Mouse (Mus musculus) heart, embryonic 13.5 days (tissue): ENCODE data around the gene Csf2rb. TPM values are rescaled to one million over a fixed set of nuclear protein-coding genes. Genes with fewer than 3 reads are reported as not detected.
A peak's percentile ranks its signal among the peaks of the same experiment; 100 is the strongest.
"Not testable (repeated sequence)": the region's sequence is repeated elsewhere in the genome, so short reads cannot be mapped to it uniquely, and the experiment has no call there.

ENCODE experiments used
- ATAC-seq: fragments of 200-750 bp; cut with Nextera tagmentation; 2 replicates; pipeline ENCODE4 v1.8.0; 2017; ENCODE audit warnings: moderate TSS enrichment; ENCODE audit not compliant: insufficient number of reproducible peaks, low FRiP score, low TSS enrichment; ENCODE audit errors: extremely low read depth
- H3K27ac ChIP-seq: fragments of 300-500 bp; sonication (generic); replicated peaks from 2 replicates; pipeline ENCODE4 v1.5.1; 2015; ENCODE audit warnings: moderate library complexity, mild to moderate bottlenecking, inconsistent platforms
- H3K27me3 ChIP-seq: fragments of 300-500 bp; sonication (generic); replicated peaks from 2 replicates; pipeline ENCODE4 v1.6.1; 2015; ENCODE audit warnings: mild to moderate bottlenecking, inconsistent platforms
- H3K36me3 ChIP-seq: fragments of 300-500 bp; sonication (generic); 2 replicates; pipeline ENCODE4 v1.6.1; 2015; ENCODE audit warnings: mild to moderate bottlenecking, inconsistent platforms
- H3K4me1 ChIP-seq: fragments of 300-500 bp; sonication (generic); 2 replicates; pipeline ENCODE4 v1.6.1; 2015; ENCODE audit warnings: inconsistent platforms
- H3K4me2 ChIP-seq: fragments of 300-500 bp; sonication (generic); 2 replicates; pipeline ENCODE4 v1.6.1; 2015; ENCODE audit warnings: inconsistent platforms, mild to moderate bottlenecking, moderate library complexity
- H3K4me3 ChIP-seq: fragments of 300-500 bp; sonication (generic); 2 replicates; pipeline ENCODE4 v1.5.1; 2015; ENCODE audit warnings: moderate library complexity, mild to moderate bottlenecking, inconsistent platforms
- H3K9ac ChIP-seq: fragments of 300-500 bp; sonication (generic); 2 replicates; pipeline ENCODE4 v1.6.1; 2015; ENCODE audit warnings: inconsistent platforms, mild to moderate bottlenecking, moderate library complexity
- H3K9me3 ChIP-seq: fragments of 300-500 bp; sonication (generic); 2 replicates; pipeline ENCODE4 v1.6.1; 2016; ENCODE audit warnings: inconsistent platforms
- WGBS: fragments of 180-500 bp; shearing (Covaris S2); methylation state at CpG from one replicate; pipeline ENCODE4 v1.1.7; 2015; ENCODE audit warnings: mixed read lengths; 5-methylcytosine and 5-hydroxymethylcytosine counted together
- polyA plus RNA-seq: library from polyadenylated mRNA; unstranded; fragments of >200 nt; fragmentation: Nextera tagmentation; extraction: Ambion mirVana; gene quantifications from 2 replicates; pipeline ENCODE4 v1.2.1, GENCODE M21; 2015

The Csf2rb gene
- polyA plus RNA-seq, 1 experiment from 2014 or later, result 1.3 TPM

DNA sequence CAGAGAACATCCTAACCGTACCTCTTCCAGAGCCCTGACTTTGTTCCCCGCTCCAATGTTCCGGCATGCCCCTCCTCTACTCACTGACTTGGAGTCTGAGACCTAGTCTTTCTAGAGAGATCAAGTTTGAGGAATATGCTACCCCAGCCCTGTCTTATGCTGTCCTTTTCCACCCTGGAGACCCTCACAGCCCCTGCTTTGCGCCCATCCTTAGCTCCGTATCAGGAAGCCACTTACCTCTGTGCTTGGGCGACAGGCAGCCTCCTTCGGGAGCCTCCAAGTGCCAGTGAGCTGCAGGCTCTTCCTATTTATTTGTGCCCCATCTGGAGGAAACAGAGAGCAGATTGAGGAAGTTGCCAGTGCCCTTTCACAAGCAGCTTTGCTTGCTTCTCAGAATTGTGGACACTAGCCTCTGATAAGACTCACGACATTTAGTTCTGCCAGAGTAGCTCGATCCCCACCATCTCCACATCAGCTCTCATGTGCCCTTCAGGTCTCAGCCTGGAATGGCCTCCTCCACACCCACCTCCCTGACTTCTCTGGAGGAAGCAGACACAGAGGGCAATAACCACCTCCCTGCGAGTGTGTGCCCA, 20.1 kb upstream of the Csf2rb start, which contains the start of gene Csf2rb2:
Csf2rb2 (minus strand) TSS at position 381 of the 593 bp plus-strand sequence.
- 63% methylated on average over 10 of the region's 10 CpGs for WGBS
- Histone ChIP-seq H3K9ac (no peak within 1 kb of the TSS), H3K4me2 (no peak within 1 kb of the TSS; the same call in 1 of the 2 replicates), H3K4me1 (peaks cover 8% of the 10 kb centered on the region), H3K27me3 (no peaks in the 10 kb centered on the region), H3K4me3 (no peak within 1 kb of the TSS), H3K9me3 (no peaks in the 10 kb centered on the region), H3K36me3 (no peaks in the 10 kb centered on the region), H3K27ac (no peak within 1 kb of the TSS)
- ATAC-seq, result no peak

- Histone ChIP-seq H3K4me3 (no peak overlapping the region), H3K36me3 (no peaks in the 10 kb centered on the region), H3K27me3 (no peaks in the 10 kb centered on the region), H3K4me1 (peaks cover 14% of the 10 kb centered on the region), H3K27ac (no peak overlapping the region), H3K9ac (no peak overlapping the region; the same call in 1 of the 2 replicates), H3K4me2 (no peak overlapping the region), H3K9me3 (no peaks in the 10 kb centered on the region)
- no peak for ATAC-seq
- WGBS, result 10% methylated on average over 5 of the region's 5 CpGs
Observed at GRCm38 (mm10) chr15:78309865-78310264, 15.7 kb upstream of the Csf2rb start.

DNA sequence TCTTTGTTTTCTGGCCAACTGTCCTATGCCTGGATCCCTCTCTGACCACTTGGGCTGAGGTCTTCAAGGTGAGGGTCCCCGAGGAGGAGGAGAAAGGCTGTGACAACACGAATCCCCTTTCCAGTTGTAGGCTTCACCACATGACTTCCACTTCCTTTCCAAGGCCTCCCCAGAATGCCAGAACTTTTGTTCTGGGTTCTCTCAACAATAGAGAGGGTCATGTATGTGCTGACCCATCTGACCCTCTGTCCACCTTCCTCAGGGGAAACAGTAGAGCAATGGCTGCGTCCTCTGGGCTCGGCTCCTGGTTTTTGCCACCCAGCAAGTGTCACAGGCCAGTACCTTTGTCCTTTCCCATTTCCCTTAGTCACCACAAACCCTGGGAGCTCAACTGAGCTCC, 14.6 kb upstream of the Csf2rb start:
- no peak overlapping the region for H3K4me3 ChIP-seq
- H3K4me2 ChIP-seq, result no peak overlapping the region
- WGBS, result 65% methylated on average over 4 of the region's 4 CpGs
- H3K9me3 ChIP-seq, result no peaks in the 10 kb centered on the region
- H3K36me3 ChIP-seq, result no peaks in the 10 kb centered on the region
- ATAC-seq, result no peak
- peaks cover 14% of the 10 kb centered on the region for H3K4me1 ChIP-seq
- no peak overlapping the region for H3K27ac ChIP-seq
- no peaks in the 10 kb centered on the region for H3K27me3 ChIP-seq
- no peak overlapping the region for H3K9ac ChIP-seq

DNA sequence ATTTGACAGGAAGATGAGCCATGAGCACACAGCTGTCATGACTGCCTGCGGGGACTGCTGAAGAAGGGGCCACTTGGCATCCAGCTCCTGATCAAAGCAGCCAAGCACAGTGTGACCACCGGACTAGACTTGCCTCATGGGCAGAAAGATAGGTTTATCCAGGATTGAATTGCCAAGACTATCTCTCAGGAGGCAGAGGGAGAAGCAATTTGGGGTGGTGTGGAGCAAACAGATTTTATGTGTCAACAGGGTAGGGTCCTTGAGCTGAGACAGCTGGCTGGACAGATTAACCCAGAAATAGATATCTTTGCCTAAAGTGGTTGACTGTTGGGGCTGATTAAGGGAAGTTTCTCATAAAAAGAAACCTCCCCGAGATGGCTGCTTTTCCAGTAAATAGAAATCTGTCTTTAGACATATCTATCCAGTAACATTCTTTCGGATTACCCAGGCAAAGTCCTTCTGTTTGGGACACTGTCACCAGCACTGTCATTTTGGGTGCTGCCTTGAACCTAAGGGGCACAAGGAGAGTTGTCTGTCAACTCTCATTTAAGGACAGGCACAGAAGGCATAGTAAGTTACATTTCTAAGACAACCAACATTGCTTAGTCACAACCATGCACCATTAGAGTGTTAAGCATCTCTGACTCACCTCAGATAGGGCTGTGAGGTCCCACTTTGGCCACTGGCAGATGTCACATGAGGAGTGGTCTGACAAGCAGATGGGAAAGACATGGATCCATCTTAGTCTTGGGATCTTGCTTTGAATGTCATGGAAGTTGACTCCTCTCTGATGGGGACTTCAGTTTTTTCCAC, 12.9 kb upstream of the Csf2rb start:
- ATAC-seq, H3K36me3 ChIP-seq: not testable (repeated sequence)

DNA sequence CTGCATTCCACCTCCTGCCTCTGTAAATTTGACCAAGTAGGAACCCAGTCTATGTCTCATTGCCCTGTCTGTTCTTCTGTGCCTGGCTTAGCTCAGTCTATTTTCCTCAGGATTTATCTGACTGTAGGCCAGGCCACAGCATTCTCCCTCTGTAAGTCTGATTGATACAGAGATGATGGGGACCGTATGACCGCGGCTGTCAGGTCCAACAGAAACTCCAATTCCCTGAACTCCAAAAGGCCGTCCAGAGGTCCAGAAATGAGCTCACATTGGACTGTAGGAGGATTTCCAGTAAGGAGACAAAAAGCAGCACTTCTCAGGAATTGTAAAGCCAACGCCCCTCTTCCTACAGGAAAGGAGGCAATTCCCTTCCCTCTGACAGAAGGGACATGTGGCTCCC, 11.9 kb upstream of the Csf2rb start:
- ATAC-seq, H3K27ac ChIP-seq, H3K9ac ChIP-seq: not testable (repeated sequence)

More for the DNA sequence above, 12.9 kb upstream of the Csf2rb start:
- H3K27ac ChIP-seq, H3K9ac ChIP-seq, H3K9me3 ChIP-seq, H3K4me3 ChIP-seq, H3K27me3 ChIP-seq, H3K4me2 ChIP-seq: not testable (repeated sequence)
- WGBS, result 38% methylated on average over 4 of the region's 4 CpGs
- peaks cover 14% of the 10 kb centered on the region for H3K4me1 ChIP-seq

GRCm38 (mm10) chr15:78318338-78319171, 7.0 kb upstream of the Csf2rb start:
- not testable (repeated sequence) for H3K4me2 ChIP-seq, H3K27ac ChIP-seq, ATAC-seq, H3K9me3 ChIP-seq, H3K4me3 ChIP-seq, H3K9ac ChIP-seq, H3K27me3 ChIP-seq, H3K36me3 ChIP-seq
- WGBS, result 50% methylated on average over 2 of the region's 2 CpGs
- peaks cover 15% of the 10 kb centered on the region; the same call in 1 of the 2 replicates for H3K4me1 ChIP-seq

More for the DNA sequence above, 11.9 kb upstream of the Csf2rb start:
- H3K27me3 ChIP-seq, H3K36me3 ChIP-seq, H3K4me3 ChIP-seq, H3K4me2 ChIP-seq, H3K9me3 ChIP-seq: not testable (repeated sequence)
- H3K4me1 ChIP-seq, result peaks cover 14% of the 10 kb centered on the region
- 72% methylated on average over 5 of the region's 5 CpGs for WGBS

GRCm38 (mm10) chr15:78320825-78321496, 4.6 kb upstream of the Csf2rb start:
- no peak for ATAC-seq
- H3K27ac ChIP-seq, result no peak overlapping the region

GRCm38 (mm10) chr15:78323366-78323765, 2.2 kb upstream of the Csf2rb start:
- H3K9ac ChIP-seq, result no peak overlapping the region
- H3K4me2 ChIP-seq, result no peak overlapping the region
- peaks cover 15% of the 10 kb centered on the region; the same call in 1 of the 2 replicates for H3K4me1 ChIP-seq
- H3K36me3 ChIP-seq, result no peaks in the 10 kb centered on the region
- 48% methylated on average over 1 of the region's 1 CpGs for WGBS
- no peak for ATAC-seq
- H3K9me3 ChIP-seq, result no peaks in the 10 kb centered on the region
- H3K27ac ChIP-seq, result no peak overlapping the region
- no peak overlapping the region for H3K4me3 ChIP-seq
- H3K27me3 ChIP-seq, result no peaks in the 10 kb centered on the region

More at GRCm38 (mm10) chr15:78320825-78321496, 4.6 kb upstream of the Csf2rb start:
- Histone ChIP-seq H3K4me3 (no peak overlapping the region), H3K36me3 (no peaks in the 10 kb centered on the region), H3K4me2 (no peak overlapping the region), H3K9ac (no peak overlapping the region), H3K4me1 (peaks cover 15% of the 10 kb centered on the region; the same call in 1 of the 2 replicates), H3K9me3 (no peaks in the 10 kb centered on the region), H3K27me3 (no peaks in the 10 kb centered on the region)
- 8% methylated on average over 5 of the region's 5 CpGs for WGBS

DNA sequence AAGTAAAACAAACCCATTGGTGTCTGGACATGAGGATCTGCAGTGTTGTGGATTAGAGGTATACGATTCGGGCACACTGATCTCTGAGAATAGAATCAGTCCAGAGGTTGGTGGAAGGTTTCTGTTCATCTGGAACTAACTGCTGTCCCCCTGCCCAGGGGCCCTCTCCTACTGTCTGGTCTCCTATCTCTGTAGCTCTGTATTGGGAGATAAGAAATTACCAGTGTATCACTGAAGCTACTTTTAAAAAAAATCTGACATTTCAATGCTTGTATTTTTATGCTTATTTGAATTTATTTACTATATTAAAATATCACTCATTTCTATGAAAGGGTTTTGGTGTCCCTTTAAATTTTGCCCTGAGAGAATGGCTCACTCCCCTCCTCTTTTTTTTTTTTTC, 1.3 kb upstream of the Csf2rb start:
- H3K4me1 ChIP-seq, result peaks cover 9% of the 10 kb centered on the region; the same call in 1 of the 2 replicates
- H3K9me3 ChIP-seq, result no peaks in the 10 kb centered on the region
- no peaks in the 10 kb centered on the region for H3K27me3 ChIP-seq
- H3K9ac ChIP-seq, result no peak overlapping the region
- 61% methylated on average over 2 of the region's 2 CpGs for WGBS
- no peak overlapping the region for H3K4me2 ChIP-seq
- H3K27ac ChIP-seq, result no peak overlapping the region
- H3K36me3 ChIP-seq, result no peaks in the 10 kb centered on the region
- ATAC-seq, result no peak
- no peak overlapping the region for H3K4me3 ChIP-seq

DNA sequence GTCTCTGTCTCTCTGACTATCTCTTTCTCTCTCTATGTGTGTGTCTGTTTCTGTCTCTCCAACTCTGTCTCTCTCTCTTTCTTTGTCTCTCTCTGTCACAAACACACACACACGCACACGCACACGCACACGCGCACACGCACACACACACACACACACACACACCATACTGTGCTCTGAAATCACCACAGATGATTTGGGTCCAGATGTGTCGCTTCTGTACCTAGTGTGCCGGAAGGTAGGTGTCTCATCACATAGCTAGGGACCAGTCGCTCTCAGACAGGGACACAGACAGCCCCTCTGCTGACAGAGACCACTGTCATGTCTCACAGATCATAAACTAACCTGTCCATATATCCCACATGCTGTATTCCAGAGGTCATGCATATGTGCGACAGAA, 1.2 kb downstream of the Csf2rb start:
- WGBS, result 89% methylated on average over 10 of the region's 10 CpGs
- H3K9me3 ChIP-seq, result no peaks in the 10 kb centered on the region
- no peaks in the 10 kb centered on the region for H3K4me1 ChIP-seq
- no peak overlapping the region for H3K27ac ChIP-seq
- no peaks in the 10 kb centered on the region for H3K27me3 ChIP-seq
- H3K4me2 ChIP-seq, result peak overlapping the region; percentile 2; the same call in 1 of the 2 replicates
- no peak overlapping the region for H3K9ac ChIP-seq
- ATAC-seq, result no peak
- H3K4me3 ChIP-seq, result no peak overlapping the region
- no peaks in the 10 kb centered on the region for H3K36me3 ChIP-seq
